Mouse (Mus musculus) fibroblast of lung, adult 2 months (primary cell): Measurements from ENCODE around the gene Epgn.

ENCODE experiments used
- DNase-seq: peaks from one replicate; pipeline ENCODE4 v3.0.0-alpha.2; 2011; ENCODE audit warnings: low read depth

Gene Epgn

GRCm38 (mm10) chr5:91027164-91027563, at the start of gene Epgn:
Gene Epgn, plus strand, starts transcription at chr5:91027464.
- DNase-seq, result no peak

GRCm38 (mm10) chr5:90980297-90980696, 47.0 kb upstream of the Epgn start:
- no peak for DNase-seq

- DNase-seq, result no peak
Observed at GRCm38 (mm10) chr5:90987605-90988004, 39.7 kb upstream of the Epgn start.

- DNase-seq, result no peak
Observed at GRCm38 (mm10) chr5:90988149-90988548, 39.1 kb upstream of the Epgn start.

GRCm38 (mm10) chr5:90988592-90988991, 38.7 kb upstream of the Epgn start:
- no peak for DNase-seq

- DNase-seq, result no peak
Observed at GRCm38 (mm10) chr5:90999942-91000341, 27.3 kb upstream of the Epgn start.

GRCm38 (mm10) chr5:91015216-91015615, 12.0 kb upstream of the Epgn start:
- no peak for DNase-seq

GRCm38 (mm10) chr5:91023114-91023513, 4.2 kb upstream of the Epgn start:
- DNase-seq, result no peak

- DNase-seq, result no peak
Observed at GRCm38 (mm10) chr5:91027840-91028239, 576 bp downstream of the Epgn start.

- no peak for DNase-seq
Observed at GRCm38 (mm10) chr5:91030629-91031028, 3.4 kb downstream of the Epgn start.

GRCm38 (mm10) chr5:91035341-91035740, 8.1 kb downstream of the Epgn start:
- no peak for DNase-seq

- peak; percentile 72 for DNase-seq
Observed at GRCm38 (mm10) chr5:91036628-91037027, 9.4 kb downstream of the Epgn start.

GRCm38 (mm10) chr5:91037756-91038155, 10.5 kb downstream of the Epgn start:
- no peak for DNase-seq

- peak; percentile 26 for DNase-seq
Observed at GRCm38 (mm10) chr5:91038547-91038946, 11.3 kb downstream of the Epgn start.

- no peak for DNase-seq
Observed at GRCm38 (mm10) chr5:91038963-91039362, 11.7 kb downstream of the Epgn start.

- DNase-seq, result no peak
Observed at GRCm38 (mm10) chr5:91047987-91048386, 20.7 kb downstream of the Epgn start.

GRCm38 (mm10) chr5:91048397-91048796, 21.1 kb downstream of the Epgn start:
- DNase-seq, result no peak

- no peak for DNase-seq
Observed at GRCm38 (mm10) chr5:91072340-91072739, 45.1 kb downstream of the Epgn start.

GRCm38 (mm10) chr5:91073626-91074025, 46.4 kb downstream of the Epgn start:
- no peak for DNase-seq

GRCm38 (mm10) chr5:91074026-91074425, 46.8 kb downstream of the Epgn start:
- DNase-seq, result no peak

GRCm38 (mm10) chr5:91074450-91074950, 47.2 kb downstream of the Epgn start, which contains the start of gene Ereg:
Gene Ereg, plus strand, starts transcription at chr5:91074622.
- DNase-seq, result no peak

GRCm38 (mm10) chr5:91075021-91075420, 47.8 kb downstream of the Epgn start:
- no peak for DNase-seq

GRCm38 (mm10) chr5:91083016-91083415, 55.8 kb downstream of the Epgn start:
- DNase-seq, result no peak
